Mouse (Mus musculus) megakaryocyte, embryonic 14.5 days (primary cell): ENCODE measurements at regions not wholly inside any gene's neighbourhood (a gene's known extent, or its start where the extent isn't known, plus 50 kb on each side); places are given as distances from the start of the nearest gene placed in this dataset.

Experiments
- FLI1 ChIP-seq: IDR thresholded peaks from 2 replicates; pipeline ENCODE4 v1.6.1; 2012; ENCODE audit warnings: low read length, inconsistent platforms, mixed read lengths
- GATA1 ChIP-seq: IDR thresholded peaks from 3 replicates; pipeline ENCODE4 v1.6.1; 2012; ENCODE audit warnings: mixed read lengths, low read length, inconsistent platforms, borderline replicate concordance

- TF ChIP-seq GATA1 (no peak), FLI1 (no peak)
Observed at GRCm38 (mm10) chr7:36196154-36196720, 393.4 kb upstream of the Zfp507 start.
